Comparison of ENCODE assay signal across 43 mouse cellular contexts in the genomic region with DNA sequence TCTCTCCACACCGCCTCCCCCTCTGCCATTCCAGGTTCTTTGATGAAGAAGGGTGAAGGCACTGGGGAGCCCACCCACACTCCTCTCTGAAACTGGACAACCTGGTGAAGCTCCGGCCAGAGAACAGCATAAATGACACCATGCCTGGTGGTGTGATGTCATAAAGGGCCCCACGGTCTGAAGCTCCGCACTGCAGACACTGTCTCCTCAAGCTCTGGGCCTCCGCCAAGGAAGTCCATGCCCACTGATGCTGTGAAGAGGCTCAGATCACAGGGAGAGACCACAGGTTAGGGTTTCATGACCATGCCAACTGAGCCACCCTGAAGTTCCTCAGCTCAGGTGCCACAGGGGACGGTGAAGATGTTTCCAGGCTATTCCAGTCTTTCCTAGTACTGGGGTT. TPM values are rescaled to one million over a fixed set of nuclear protein-coding genes. Genes with fewer than 3 reads are reported as not detected.
"Had no signal": no experiment of that assay in that cellular context is flagged by ENCODE, and none has a peak within 500 bp of the region (broad histone marks: within the 10 kb centered on the region; RNA-seq: fewer than 3 reads in every experiment).

Gene Antxrl, plus strand, starts transcription at position 192 of the 400 bp plus-strand sequence.

- H3K9ac ChIP-seq: heart, embryonic 13.5 days; heart, embryonic 15.5 days; hindbrain, embryonic 12.5 days; hindbrain, embryonic 13.5 days; hindbrain, embryonic 14.5 days; hindbrain, embryonic 15.5 days; intestine, embryonic 15.5 days; kidney, embryonic 15.5 days had no signal

- H3K27ac ChIP-seq: heart, embryonic 10.5 days; heart, embryonic 13.5 days; heart, embryonic 15.5 days; hindbrain, embryonic 10.5 days; hindbrain, embryonic 12.5 days; hindbrain, embryonic 13.5 days; hindbrain, embryonic 14.5 days; hindbrain, embryonic 15.5 days; hindbrain, postnatal 0 days; intestine, embryonic 15.5 days; kidney, embryonic 15.5 days; kidney, postnatal 0 days; layer of hippocampus, adult 2 months; left cerebral cortex, adult 2 months had no signal

- H3K4me3 ChIP-seq: heart, embryonic 10.5 days; heart, embryonic 13.5 days; heart, embryonic 15.5 days; hindbrain, embryonic 10.5 days; hindbrain, embryonic 12.5 days; hindbrain, embryonic 13.5 days; hindbrain, embryonic 15.5 days; intestine, embryonic 15.5 days; kidney, embryonic 15.5 days; layer of hippocampus, adult 2 months; left cerebral cortex, adult 2 months had no signal

- H3K9me3 ChIP-seq: heart, embryonic 10.5 days; heart, embryonic 13.5 days; heart, embryonic 15.5 days; hindbrain, embryonic 10.5 days; hindbrain, embryonic 12.5 days; hindbrain, embryonic 13.5 days; hindbrain, embryonic 15.5 days; intestine, embryonic 15.5 days; kidney, embryonic 15.5 days had no signal

- ATAC-seq: hindbrain, embryonic 16.5 days; hindbrain, postnatal 0 days; inflammation-experienced regulatory T-cells, adult 6 months; intestine, embryonic 15.5 days; intestine, embryonic 16.5 days; intestine, postnatal 0 days had no signal

- H3K27me3 ChIP-seq: heart, embryonic 13.5 days; heart, embryonic 15.5 days; hindbrain, embryonic 12.5 days; hindbrain, embryonic 13.5 days; hindbrain, embryonic 15.5 days; intestine, embryonic 15.5 days; kidney, embryonic 15.5 days had no signal

- H3K4me2 ChIP-seq: heart, embryonic 11.5 days; heart, embryonic 13.5 days; heart, embryonic 15.5 days; hindbrain, embryonic 12.5 days; hindbrain, embryonic 13.5 days; hindbrain, embryonic 14.5 days; hindbrain, embryonic 15.5 days; intestine, embryonic 15.5 days; kidney, embryonic 15.5 days had no signal

- H3K36me3 ChIP-seq: heart, embryonic 10.5 days; heart, embryonic 13.5 days; heart, embryonic 15.5 days; hindbrain, embryonic 10.5 days; hindbrain, embryonic 12.5 days; hindbrain, embryonic 13.5 days; hindbrain, embryonic 15.5 days; intestine, embryonic 15.5 days; kidney, embryonic 15.5 days had no signal

- DNase-seq: heart, postnatal 10 days; heart, postnatal 14 days; heart, postnatal 36 days; heart, postnatal 4 days; kidney, adult 11 months; kidney, adult 18-20 months; kidney, adult 2 months; kidney, adult 8-10 months; kidney, adult 9 months; kidney, postnatal 10 days; kidney, postnatal 14 days; kidney, postnatal 25 days; kidney, postnatal 36 days; kidney, postnatal 4 days; layer of hippocampus, adult 9-11 months; layer of hippocampus, postnatal 36 days had no signal

- H3K4me1 ChIP-seq: heart, embryonic 10.5 days; heart, embryonic 13.5 days; heart, embryonic 15.5 days; hindbrain, embryonic 10.5 days; hindbrain, embryonic 12.5 days; hindbrain, embryonic 13.5 days; hindbrain, embryonic 15.5 days; intestine, embryonic 15.5 days; kidney, embryonic 15.5 days had no signal

RNA-seq across cellular contexts. Expression of gene Antxrl, which starts in this region (rescaled TPM):
- polyA plus RNA-seq: heart, embryonic 10.5 days; heart, embryonic 11.5 days; heart, embryonic 13.5 days; heart, embryonic 14.5 days; heart, embryonic 15.5 days; heart, embryonic 16.5 days; heart, postnatal 0 days; hindbrain, embryonic 10.5 days; hindbrain, embryonic 11.5 days; hindbrain, embryonic 12.5 days; hindbrain, embryonic 13.5 days; hindbrain, embryonic 14.5 days; hindbrain, embryonic 15.5 days; hindbrain, embryonic 16.5 days; hindbrain, postnatal 0 days; inflammation-experienced regulatory T-cells, adult 6 months; intestine, embryonic 14.5 days; intestine, embryonic 15.5 days; intestine, embryonic 16.5 days; intestine, postnatal 0 days; kidney, adult 2 months; kidney, embryonic 14.5 days; kidney, embryonic 15.5 days; kidney, embryonic 16.5 days; kidney, postnatal 0 days; large intestine, adult 2 months had no signal
